Mouse (Mus musculus) heart, embryonic 14.5 days (tissue): ENCODE results near the gene Ikzf5. TPM values are rescaled to one million over a fixed set of nuclear protein-coding genes. Genes with fewer than 3 reads are reported as not detected.
"Not testable (repeated sequence)": the region's sequence is repeated elsewhere in the genome, so short reads cannot be mapped to it uniquely, and the experiment has no call there.

ENCODE experiments used
- ATAC-seq: fragments of 200-750 bp; cut with Nextera tagmentation; 2 replicates; pipeline ENCODE4 v1.8.0; 2017; ENCODE audit warnings: low read depth, moderate TSS enrichment; ENCODE audit not compliant: insufficient number of reproducible peaks, insufficient read depth, low FRiP score
- H3K27ac ChIP-seq, 2 experiments: fragments of 200-500 bp in 1 of 2; fragments of 300-500 bp in 1 of 2; sonication (generic) in 1 of 2; replicated peaks in 1 of 2; 2 replicates each; pipeline ENCODE4 v1.5.1; 2012 to 2014; ENCODE audit warnings: low read depth in 2 of 2, low read length in 2 of 2, control low read depth in 1 of 2, mild to moderate bottlenecking in 1 of 2, mixed read lengths in 1 of 2; ENCODE audit not compliant: control insufficient read depth in 1 of 2, insufficient read depth in 1 of 2
- H3K27me3 ChIP-seq: fragments of 300-500 bp; sonication (generic); 2 replicates; pipeline ENCODE4 v1.6.1; 2014; ENCODE audit warnings: mild to moderate bottlenecking, low read length, control low read depth; ENCODE audit not compliant: control insufficient read depth, insufficient read depth
- H3K36me3 ChIP-seq: fragments of 300-500 bp; sonication (generic); 2 replicates; pipeline ENCODE4 v1.6.1; 2014; ENCODE audit warnings: mild to moderate bottlenecking, control low read depth, low read length, mixed read lengths; ENCODE audit not compliant: control insufficient read depth, insufficient read depth
- H3K4me1 ChIP-seq, 2 experiments: fragments of 200-500 bp in 1 of 2; fragments of 300-500 bp in 1 of 2; sonication (generic) in 1 of 2; 2 replicates each; pipeline ENCODE4 v1.6.1; 2012 to 2014; ENCODE audit warnings: low read length in 2 of 2, control low read depth in 1 of 2, mixed read lengths in 1 of 2; ENCODE audit not compliant: control insufficient read depth in 2 of 2, insufficient read depth in 2 of 2
- H3K4me2 ChIP-seq: fragments of 300-500 bp; sonication (generic); 2 replicates; pipeline ENCODE4 v1.6.1; 2014; ENCODE audit warnings: mild to moderate bottlenecking, low read length
- H3K4me3 ChIP-seq, 2 experiments: fragments of 200-500 bp in 1 of 2; fragments of 300-500 bp in 1 of 2; sonication (generic) in 1 of 2; 2 replicates each; pipeline ENCODE4 v1.5.1; 2012 to 2014; ENCODE audit warnings: low read length in 2 of 2, mild to moderate bottlenecking in 2 of 2, control low read depth in 1 of 2, low read depth in 1 of 2, moderate library complexity in 1 of 2; ENCODE audit not compliant: control insufficient read depth in 1 of 2, insufficient read depth in 1 of 2
- H3K9ac ChIP-seq: fragments of 300-500 bp; sonication (generic); 2 replicates; pipeline ENCODE4 v1.6.1; 2014; ENCODE audit warnings: mild to moderate bottlenecking, low read length
- H3K9me3 ChIP-seq: fragments of 300-500 bp; sonication (generic); 2 replicates; pipeline ENCODE4 v1.6.1; 2016; ENCODE audit warnings: low read length, control low read depth; ENCODE audit not compliant: control insufficient read depth
- WGBS: fragments of 180-500 bp; shearing (Covaris S2); extraction: QIAGEN DNeasy Blood & Tissue Kit; methylation state at CpG from one replicate; pipeline ENCODE4 v1.1.7; 2014; 5-methylcytosine and 5-hydroxymethylcytosine counted together
- polyA plus RNA-seq: library from polyadenylated mRNA; unstranded; fragments of >200 nt; fragmentation: Nextera tagmentation; extraction: Ambion mirVana; gene quantifications from 2 replicates; pipeline ENCODE4 v1.2.1, GENCODE M21; 2014

Gene Ikzf5
- polyA plus RNA-seq, 1 experiment from 2014 or later = 11.3 TPM

DNA sequence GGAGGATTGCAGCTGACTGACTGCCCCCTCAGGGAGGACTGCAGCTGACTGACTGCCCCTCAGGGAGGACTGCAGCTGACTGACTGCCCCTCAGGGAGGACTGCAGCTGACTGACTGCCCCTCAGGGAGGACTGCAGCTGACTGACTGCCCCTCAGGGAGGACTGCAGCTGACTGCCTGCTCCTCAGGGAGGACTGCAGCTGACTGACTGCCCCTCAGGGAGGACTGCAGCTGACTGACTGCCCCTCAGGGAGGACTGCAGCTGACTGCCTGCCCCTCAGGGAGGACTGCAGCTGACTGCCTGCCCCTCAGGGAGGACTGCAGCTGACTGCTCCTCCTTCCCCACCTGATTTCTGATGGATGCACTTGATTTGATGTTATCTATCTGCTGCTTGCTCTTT, 6.4 kb upstream of the Ikzf5 start:
- H3K36me3 ChIP-seq, H3K27ac ChIP-seq, H3K4me2 ChIP-seq, H3K27me3 ChIP-seq, ATAC-seq, H3K4me3 ChIP-seq, H3K4me1 ChIP-seq, H3K9me3 ChIP-seq, H3K9ac ChIP-seq: not testable (repeated sequence)

DNA sequence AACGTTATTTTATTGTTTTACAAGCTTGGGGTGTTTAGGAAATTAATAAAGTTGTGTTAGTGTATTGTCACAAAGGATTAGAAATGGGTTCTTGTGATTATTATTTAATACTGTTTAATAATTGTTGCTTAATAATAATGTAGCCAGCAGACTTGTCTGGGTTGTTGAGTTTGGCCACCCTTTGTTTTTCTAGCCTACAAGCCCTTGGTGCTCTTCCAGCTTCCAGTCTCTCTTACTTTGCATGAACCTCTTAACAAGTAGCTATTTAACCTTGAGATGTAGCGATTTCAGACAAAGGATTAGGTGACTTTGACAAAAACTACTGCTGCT, 1.6 kb upstream of the Ikzf5 start:
- no peaks in the 10 kb centered on the region for H3K36me3 ChIP-seq
- no peaks in the 10 kb centered on the region for H3K27me3 ChIP-seq
- peak overlapping the region in 1 of 2 experiments; percentile 82; a peak in 1 of 4 replicates for H3K4me3 ChIP-seq
- H3K4me1 ChIP-seq = peaks cover 3 to 14% of the 10 kb centered on the region in 2 experiments; a peak in 3 of 4 replicates
- H3K27ac ChIP-seq = no peak overlapping the region
- H3K9ac ChIP-seq = 0 out of 2 replicates have a peak overlapping the region, but pooled peaks have one; percentile 85
- ATAC-seq = no peak
- H3K4me2 ChIP-seq = peak overlapping the region; percentile 79
- no peaks in the 10 kb centered on the region for H3K9me3 ChIP-seq
- 51% methylated on average over 2 of the region's 2 CpGs for WGBS

DNA sequence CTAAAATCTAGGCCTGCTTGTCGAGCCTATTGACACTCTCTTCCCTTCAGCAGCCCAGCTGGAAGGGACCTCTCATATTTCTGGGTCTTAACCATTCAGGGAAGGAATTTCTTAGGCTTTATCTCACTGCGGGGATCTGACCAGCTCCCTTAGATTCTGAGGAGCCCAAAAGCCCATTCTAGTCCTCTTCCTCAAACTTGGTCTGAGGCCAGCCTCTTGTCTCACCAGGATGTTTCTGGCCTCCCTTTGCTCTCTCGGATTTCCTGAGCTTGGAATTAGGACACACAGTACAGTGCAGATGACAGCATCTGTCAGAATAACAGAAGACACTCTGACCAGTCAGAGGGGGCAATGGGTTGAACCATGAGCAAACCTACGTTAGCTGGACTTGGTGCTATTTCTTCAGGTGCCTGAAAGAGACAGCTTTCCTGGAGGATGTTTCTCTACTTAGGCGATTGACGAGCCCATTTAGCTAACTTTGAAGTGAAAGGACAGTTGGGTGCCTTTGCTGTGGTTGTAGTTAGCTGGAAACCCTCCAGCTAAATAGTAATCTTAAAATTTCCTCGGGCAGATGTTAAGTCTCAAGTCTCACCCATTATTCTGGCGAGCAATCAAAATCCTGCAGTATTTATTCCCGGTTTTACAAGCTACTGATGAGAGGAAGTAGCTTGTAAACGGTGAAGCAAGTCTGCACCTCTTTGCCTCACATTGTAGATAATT, 1.1 kb upstream of the Ikzf5 start:
- H3K4me1 ChIP-seq = peaks cover 3 to 14% of the 10 kb centered on the region in 2 experiments; a peak in 3 of 4 replicates
- H3K4me2 ChIP-seq = peak overlapping the region; percentile 79
- no peaks in the 10 kb centered on the region for H3K36me3 ChIP-seq
- H3K9me3 ChIP-seq = no peaks in the 10 kb centered on the region
- H3K9ac ChIP-seq = peak overlapping the region; percentile 85
- 0 out of 4 replicates have a peak overlapping the region, but pooled peaks have one; percentile 0 to 6 for H3K27ac ChIP-seq
- no peaks in the 10 kb centered on the region for H3K27me3 ChIP-seq
- ATAC-seq = no peak
- peak overlapping the region; percentile 82 to 93 for H3K4me3 ChIP-seq
- WGBS = 39% methylated on average over 10 of the region's 10 CpGs

DNA sequence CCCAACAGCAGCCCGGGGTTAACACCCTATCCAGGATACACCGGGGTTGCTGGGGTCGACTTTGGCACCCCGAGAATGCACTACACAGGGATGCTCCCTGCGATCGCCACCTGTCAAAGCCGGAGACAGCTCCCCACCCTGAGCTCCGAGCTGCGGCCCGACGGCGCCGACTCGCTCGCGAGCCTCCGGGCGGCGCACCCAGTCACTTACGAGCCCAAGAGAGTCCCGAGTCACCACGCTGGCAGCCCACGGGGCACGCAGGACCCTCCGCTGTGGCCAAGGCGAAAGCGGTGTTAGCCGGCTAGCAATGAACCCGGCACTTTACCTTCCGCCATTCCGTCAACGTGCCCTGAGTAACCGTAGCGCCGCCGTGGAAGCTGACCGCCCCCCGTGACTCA, 334 bp downstream of the Ikzf5 start:
- ATAC-seq = peak; percentile 52
- H3K36me3 ChIP-seq = no peaks in the 10 kb centered on the region
- peak overlapping the region; percentile 79 for H3K4me2 ChIP-seq
- peak overlapping the region; percentile 85 for H3K9ac ChIP-seq
- under 1% methylated on average over 38 of the region's 38 CpGs for WGBS
- no peaks in the 10 kb centered on the region for H3K9me3 ChIP-seq
- H3K27ac ChIP-seq = peak overlapping the region; percentile 43 to 58
- H3K4me1 ChIP-seq = peaks cover 3 to 14% of the 10 kb centered on the region in 2 experiments; a peak in 3 of 4 replicates
- peak overlapping the region; percentile 82 to 93 for H3K4me3 ChIP-seq
- no peaks in the 10 kb centered on the region for H3K27me3 ChIP-seq

DNA sequence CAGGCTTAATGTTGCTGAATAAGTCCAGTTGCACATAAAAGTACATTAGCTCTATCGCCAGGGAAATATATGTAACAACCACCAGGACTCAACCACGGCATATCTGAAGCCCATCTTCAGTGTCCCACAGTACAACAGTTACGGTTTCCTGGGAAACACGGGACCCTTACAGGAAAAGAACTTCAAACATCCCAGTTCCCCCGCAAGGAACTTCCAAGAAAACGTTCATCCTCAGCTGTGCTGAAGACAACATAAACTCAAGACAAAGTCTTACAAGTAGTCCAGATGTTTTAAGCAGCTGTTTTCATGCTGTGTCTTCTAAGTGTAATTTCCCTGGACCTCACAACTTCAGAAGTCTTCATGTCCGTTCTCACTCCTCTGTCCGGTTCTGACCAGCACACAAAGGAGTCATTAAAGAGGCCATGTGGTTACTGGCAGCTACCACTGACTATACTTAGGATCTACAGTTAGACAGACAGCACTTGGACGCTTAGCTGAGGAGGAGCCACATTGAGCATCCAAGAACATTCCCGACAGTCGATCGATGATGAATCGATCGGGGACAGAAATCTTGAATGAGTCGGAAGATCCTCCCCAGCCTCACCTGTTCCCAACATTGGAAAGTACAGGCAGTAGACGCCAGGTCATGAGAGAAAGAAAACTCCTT, 867 bp downstream of the Ikzf5 start:
- Histone ChIP-seq H3K4me2 (peak overlapping the region; percentile 79), H3K9me3 (no peaks in the 10 kb centered on the region), H3K27ac (peak overlapping the region in 1 of 2 experiments; percentile 58; a peak in 1 of 4 replicates), H3K27me3 (no peaks in the 10 kb centered on the region), H3K4me3 (peak overlapping the region; percentile 82 to 93), H3K36me3 (no peaks in the 10 kb centered on the region), H3K4me1 (peaks cover 3 to 14% of the 10 kb centered on the region in 2 experiments; a peak in 3 of 4 replicates), H3K9ac (peak overlapping the region; percentile 85)
- ATAC-seq = no peak
- 10% methylated on average over 16 of the region's 16 CpGs for WGBS

DNA sequence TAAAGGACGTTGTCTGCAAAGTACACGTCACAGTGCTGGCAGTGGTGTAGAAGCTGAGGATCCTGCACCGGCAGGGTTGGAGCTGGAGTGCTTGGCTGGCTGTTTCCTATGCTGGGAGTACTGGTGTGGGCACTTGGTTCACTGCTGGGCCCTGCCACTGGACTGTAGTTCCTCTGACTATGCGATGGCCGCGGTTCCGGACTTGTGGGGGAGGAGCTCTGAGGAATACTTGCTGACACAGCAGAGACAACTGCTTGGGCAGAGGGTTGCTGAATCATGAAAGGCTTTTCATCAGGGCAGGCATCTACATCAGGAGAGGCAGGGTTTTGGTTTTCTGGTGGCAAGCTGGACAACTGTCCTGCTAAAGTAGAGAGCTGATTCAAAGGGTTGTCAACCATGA, 18.6 kb downstream of the Ikzf5 start:
- not testable (repeated sequence) for H3K4me2 ChIP-seq

DNA sequence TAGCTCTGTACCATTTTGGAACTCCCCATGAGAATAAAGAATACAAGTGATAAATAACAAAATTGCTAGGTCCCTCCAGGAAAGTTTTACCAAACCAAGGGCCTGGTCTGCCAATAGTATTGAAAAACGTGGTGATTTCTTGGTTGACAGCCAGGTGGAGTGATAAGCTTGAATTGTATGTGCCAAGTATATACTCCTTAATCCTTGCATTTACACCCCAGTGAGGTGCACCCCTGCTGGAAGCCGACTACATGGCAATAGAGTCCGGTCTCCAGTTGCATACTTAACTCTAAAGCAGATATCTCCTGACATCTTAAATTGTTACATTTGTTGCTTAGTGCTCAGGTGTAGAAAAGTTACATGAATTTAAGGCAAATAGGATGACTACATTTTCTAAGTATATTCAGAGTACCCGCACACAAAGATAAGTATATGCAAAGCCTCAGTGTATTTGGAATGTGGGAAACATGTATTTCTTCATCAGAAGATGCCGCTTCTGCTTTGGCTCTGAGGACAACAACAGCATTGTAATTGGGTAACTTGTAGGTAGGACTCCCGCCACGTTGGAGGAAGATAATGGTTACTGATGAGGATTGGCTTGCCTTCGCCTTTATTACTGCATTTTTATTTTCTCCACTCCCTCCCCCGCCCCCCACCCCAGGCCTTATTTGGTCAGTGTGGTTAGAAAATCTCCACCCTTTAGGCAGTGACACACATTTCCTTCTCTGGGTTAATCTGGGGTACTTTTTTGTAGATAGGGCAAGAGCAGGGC, 38.3 kb downstream of the Ikzf5 start:
- H3K4me3 ChIP-seq = peak overlapping the region in 1 of 2 experiments; percentile 63; a peak in 2 of 4 replicates
- ATAC-seq = no peak
- no peaks in the 10 kb centered on the region; the same call in 1 of the 2 replicates for H3K27me3 ChIP-seq
- no peaks in the 10 kb centered on the region for H3K9me3 ChIP-seq
- peaks cover 0 to 6% of the 10 kb centered on the region in 2 experiments; a peak in 3 of 4 replicates for H3K4me1 ChIP-seq
- H3K27ac ChIP-seq = peak overlapping the region in 1 of 2 experiments; percentile 93; a peak in 2 of 4 replicates
- H3K36me3 ChIP-seq = peaks cover 14% of the 10 kb centered on the region
- 66% methylated on average over 9 of the region's 9 CpGs for WGBS
- H3K4me2 ChIP-seq = peak overlapping the region; percentile 65
- peak overlapping the region; percentile 85 for H3K9ac ChIP-seq

More for the DNA sequence above, 18.6 kb downstream of the Ikzf5 start:
- not testable (repeated sequence) for ATAC-seq, H3K4me1 ChIP-seq, H3K9ac ChIP-seq, H3K4me3 ChIP-seq, H3K27me3 ChIP-seq, H3K9me3 ChIP-seq, H3K27ac ChIP-seq
- WGBS = 81% methylated on average over 6 of the region's 7 CpGs
- peaks cover 62% of the 10 kb centered on the region for H3K36me3 ChIP-seq
